Mouse (Mus musculus): ENCODE data around the gene Dennd1a. TPM values are rescaled to one million over a fixed set of nuclear protein-coding genes. Genes with fewer than 3 reads are reported as not detected.

The Dennd1a gene
- total RNA-seq, 2 experiments from 2014 or later: 34.2 to 37.0 TPM

GRCm38 (mm10) chr2:38083251-38083650 is 203.9 kb downstream of the Dennd1a start:
- no peak for ATAC-seq (replicated peaks; ENCODE audit: low FRiP score, low TSS enrichment, poor library complexity, severe bottlenecking)

GRCm38 (mm10) chr2:38074495-38074894 is 212.7 kb downstream of the Dennd1a start:
- ATAC-seq (replicated peaks; ENCODE audit: low FRiP score, low TSS enrichment, poor library complexity, severe bottlenecking): no peak

GRCm38 (mm10) chr2:38072061-38072460 is 215.1 kb downstream of the Dennd1a start:
- ATAC-seq (replicated peaks; ENCODE audit: low FRiP score, low TSS enrichment, poor library complexity, severe bottlenecking): no peak

GRCm38 (mm10) chr2:38068171-38068572 is 219.0 kb downstream of the Dennd1a start:
- ATAC-seq (replicated peaks; ENCODE audit: low FRiP score, low TSS enrichment, poor library complexity, severe bottlenecking): no peak

GRCm38 (mm10) chr2:38065914-38066313 is 221.3 kb downstream of the Dennd1a start:
- no peak for ATAC-seq (replicated peaks; ENCODE audit: low FRiP score, low TSS enrichment, poor library complexity, severe bottlenecking)

GRCm38 (mm10) chr2:38064266-38064665 is 222.9 kb downstream of the Dennd1a start:
- 0 out of 2 replicates have a peak, but pooled peaks have one; percentile 48 for ATAC-seq (replicated peaks; ENCODE audit: low FRiP score, low TSS enrichment, poor library complexity, severe bottlenecking)

GRCm38 (mm10) chr2:38062156-38062555 is 225.0 kb downstream of the Dennd1a start:
- no peak for ATAC-seq (replicated peaks; ENCODE audit: low FRiP score, low TSS enrichment, poor library complexity, severe bottlenecking)

GRCm38 (mm10) chr2:38061474-38061873 is 225.7 kb downstream of the Dennd1a start:
- peak; percentile 68 for ATAC-seq (replicated peaks; ENCODE audit: low FRiP score, low TSS enrichment, poor library complexity, severe bottlenecking)

- no peak for ATAC-seq (replicated peaks; ENCODE audit: low FRiP score, low TSS enrichment, poor library complexity, severe bottlenecking)
These were observed 234.8 kb downstream of the Dennd1a start for GRCm38 (mm10) chr2:38052440-38052839.

GRCm38 (mm10) chr2:38051485-38052085 is 235.6 kb downstream of the Dennd1a start:
- ATAC-seq (replicated peaks; ENCODE audit: low FRiP score, low TSS enrichment, poor library complexity, severe bottlenecking): peak; percentile 55

GRCm38 (mm10) chr2:38048996-38049395 is 238.2 kb downstream of the Dennd1a start:
- ATAC-seq (replicated peaks; ENCODE audit: low FRiP score, low TSS enrichment, poor library complexity, severe bottlenecking): no peak

- no peak for ATAC-seq (replicated peaks; ENCODE audit: low FRiP score, low TSS enrichment, poor library complexity, severe bottlenecking)
These were observed 241.9 kb downstream of the Dennd1a start for GRCm38 (mm10) chr2:38045286-38045685.

- no peak for ATAC-seq (replicated peaks; ENCODE audit: low FRiP score, low TSS enrichment, poor library complexity, severe bottlenecking)
These were observed 246.3 kb downstream of the Dennd1a start for GRCm38 (mm10) chr2:38040845-38041244.

GRCm38 (mm10) chr2:38039621-38040020 is 247.6 kb downstream of the Dennd1a start:
- ATAC-seq (replicated peaks; ENCODE audit: low FRiP score, low TSS enrichment, poor library complexity, severe bottlenecking): no peak

GRCm38 (mm10) chr2:38028317-38028716 is 258.9 kb downstream of the Dennd1a start:
- no peak for ATAC-seq (replicated peaks; ENCODE audit: low FRiP score, low TSS enrichment, poor library complexity, severe bottlenecking)

- ATAC-seq (replicated peaks; ENCODE audit: low FRiP score, low TSS enrichment, poor library complexity, severe bottlenecking): no peak
These were observed 261.6 kb downstream of the Dennd1a start for GRCm38 (mm10) chr2:38025615-38026014.

GRCm38 (mm10) chr2:38023741-38024130 is 263.5 kb downstream of the Dennd1a start:
- no peak for ATAC-seq (replicated peaks; ENCODE audit: low FRiP score, low TSS enrichment, poor library complexity, severe bottlenecking)

- ATAC-seq (replicated peaks; ENCODE audit: low FRiP score, low TSS enrichment, poor library complexity, severe bottlenecking): no peak
These were observed 264.0 kb downstream of the Dennd1a start for GRCm38 (mm10) chr2:38023054-38023740.

- no peak for ATAC-seq (replicated peaks; ENCODE audit: low FRiP score, low TSS enrichment, poor library complexity, severe bottlenecking)
These were observed 266.0 kb downstream of the Dennd1a start for GRCm38 (mm10) chr2:38021166-38021565.

- ATAC-seq (replicated peaks; ENCODE audit: low FRiP score, low TSS enrichment, poor library complexity, severe bottlenecking): no peak
These were observed 272.5 kb downstream of the Dennd1a start for GRCm38 (mm10) chr2:38014702-38015101.

- ATAC-seq (replicated peaks; ENCODE audit: low FRiP score, low TSS enrichment, poor library complexity, severe bottlenecking): peak; percentile 85
These were observed 273.3 kb downstream of the Dennd1a start for GRCm38 (mm10) chr2:38013839-38014365.

Data from megakaryocyte-erythroid progenitor cell, adult 5-6 weeks (primary cell).